Mouse (Mus musculus) CH12.LX (cell line): Measurements from ENCODE around the gene Unkl. TPM values are rescaled to one million over a fixed set of nuclear protein-coding genes. Genes with fewer than 3 reads are reported as not detected.
A peak's percentile ranks its signal among the peaks of the same experiment; 100 is the strongest.

Source experiments
- DNase-seq: peaks from one replicate; pipeline ENCODE4 v3.0.0-alpha.2; 2013; ENCODE audit errors: extremely low read depth
- H3K27ac ChIP-seq: 2 replicates; pipeline ENCODE4 v1.5.1; 2012; ENCODE audit warnings: low read depth, mild to moderate bottlenecking, control low read depth, moderate library complexity; ENCODE audit not compliant: insufficient read depth
- H3K27me3 ChIP-seq: replicated peaks from 2 replicates; pipeline ENCODE3; 2012; ENCODE audit warnings: inconsistent platforms
- H3K36me3 ChIP-seq, 2 experiments: replicated peaks in 1 of 2; 2 replicates each; pipeline versions ENCODE3 to v1.6.1; 2012; ENCODE audit warnings: inconsistent platforms in 1 of 2, low read length in 1 of 2, mild to moderate bottlenecking in 1 of 2, mixed read lengths in 1 of 2, moderate library complexity in 1 of 2; ENCODE audit not compliant: control insufficient read depth in 1 of 2, insufficient read depth in 1 of 2
- H3K4me1 ChIP-seq, 2 experiments: 2 replicates each; pipeline ENCODE4 v1.6.1; 2012; ENCODE audit warnings: inconsistent platforms in 1 of 2, moderate library complexity in 1 of 2; ENCODE audit not compliant: insufficient read depth in 2 of 2, control insufficient read depth in 1 of 2
- H3K4me2 ChIP-seq: 2 replicates; pipeline ENCODE4 v1.6.1; 2012; ENCODE audit warnings: low read depth, mild to moderate bottlenecking, control low read depth; ENCODE audit not compliant: poor library complexity, insufficient read depth, severe bottlenecking
- H3K4me3 ChIP-seq, 3 experiments: fragments of 150-350 bp in 1 of 3; sonication (generic) in 1 of 3; replicated peaks in 1 of 3; 2 replicates each; pipeline versions ENCODE3 to v1.5.1; 2011 to 2012; ENCODE audit warnings: low read depth in 2 of 3, low read length in 2 of 3, mild to moderate bottlenecking in 2 of 3, moderate library complexity in 2 of 3, control low read depth in 1 of 3, improper control_type of control experiment in 1 of 3, inconsistent platforms in 1 of 3, mixed read lengths in 1 of 3; ENCODE audit not compliant: poor library complexity in 1 of 3
- H3K79me2 ChIP-seq: replicated peaks from 2 replicates; pipeline ENCODE4 v1.6.1; 2012; ENCODE audit warnings: mild to moderate bottlenecking, moderate library complexity; ENCODE audit not compliant: control insufficient read depth, poor library complexity, insufficient read depth, severe bottlenecking; ENCODE audit errors: extremely low read depth
- H3K9ac ChIP-seq: 2 replicates; pipeline ENCODE4 v1.6.1; 2012; ENCODE audit warnings: low read depth, mild to moderate bottlenecking, control low read depth, moderate library complexity; ENCODE audit not compliant: insufficient read depth
- H3K9me3 ChIP-seq: replicated peaks from 2 replicates; pipeline ENCODE3; 2012; ENCODE audit warnings: low read length, inconsistent platforms, mixed read lengths
- CTCF ChIP-seq, 2 experiments: IDR thresholded peaks in 1 of 2; conservative IDR thresholded peaks in 1 of 2; 2 replicates each; pipeline ENCODE4 v1.5.1; 2011 to 2012; ENCODE audit warnings: low read depth in 2 of 2, low read length in 2 of 2, improper control_type of control experiment in 1 of 2, inconsistent platforms in 1 of 2, mild to moderate bottlenecking in 1 of 2, moderate library complexity in 1 of 2
- E2F4 ChIP-seq: IDR thresholded peaks from 2 replicates; pipeline ENCODE4 v1.6.1; 2011; ENCODE audit warnings: low read depth, low read length, improper control_type of control experiment; ENCODE audit not compliant: insufficient replicate concordance
- ELF1 ChIP-seq: IDR thresholded peaks from 2 replicates; pipeline ENCODE4 v1.6.1; 2014; ENCODE audit warnings: low read depth, mild to moderate bottlenecking, inconsistent platforms, low read length, improper control_type of control experiment
- EP300 ChIP-seq: IDR thresholded peaks from 2 replicates; pipeline ENCODE4 v1.6.1; 2011; ENCODE audit warnings: low read length, improper control_type of control experiment
- GABPA ChIP-seq: IDR thresholded peaks from 2 replicates; pipeline ENCODE4 v1.6.1; 2012; ENCODE audit warnings: low read depth, low read length, improper control_type of control experiment, inconsistent platforms; ENCODE audit not compliant: insufficient replicate concordance
- HCFC1 ChIP-seq: IDR thresholded peaks from 2 replicates; pipeline ENCODE4 v1.6.1; 2012; ENCODE audit warnings: low read depth, mild to moderate bottlenecking, inconsistent platforms, low read length, improper control_type of control experiment
- JUN ChIP-seq: IDR thresholded peaks from 2 replicates; pipeline ENCODE4 v1.6.1; 2011; ENCODE audit warnings: low read depth, mild to moderate bottlenecking, low read length, improper control_type of control experiment, moderate library complexity; ENCODE audit not compliant: insufficient read depth
- JUND ChIP-seq: conservative IDR thresholded peaks from 2 replicates; pipeline ENCODE4 v1.6.1; 2011; ENCODE audit warnings: low read depth, low read length, improper control_type of control experiment
- MEF2A ChIP-seq: IDR thresholded peaks from 2 replicates; pipeline ENCODE4 v1.6.1; 2014; ENCODE audit warnings: low read depth, mild to moderate bottlenecking, inconsistent platforms, low read length, improper control_type of control experiment, borderline replicate concordance
- MXI1 ChIP-seq: IDR thresholded peaks from 2 replicates; pipeline ENCODE4 v1.6.1; 2011; ENCODE audit warnings: mild to moderate bottlenecking, low read depth, low read length, improper control_type of control experiment
- NELFE ChIP-seq: IDR thresholded peaks from 2 replicates; pipeline ENCODE4 v1.6.1; 2011; ENCODE audit warnings: low read depth, low read length, improper control_type of control experiment
- NRF1 ChIP-seq: IDR thresholded peaks from 2 replicates; pipeline ENCODE4 v1.6.1; 2014; ENCODE audit warnings: low read depth, mild to moderate bottlenecking, inconsistent platforms, low read length, improper control_type of control experiment, moderate library complexity
- PAX5 ChIP-seq: IDR thresholded peaks from 2 replicates; pipeline ENCODE4 v1.6.1; 2012; ENCODE audit warnings: low read length, inconsistent platforms, mixed read lengths
- POLR2A ChIP-seq: IDR thresholded peaks from 2 replicates; pipeline ENCODE4 v1.6.1; 2011; ENCODE audit warnings: low read depth, mild to moderate bottlenecking, improper control_type of control experiment, low read length
- POLR2AphosphoS2 ChIP-seq: IDR thresholded peaks from 2 replicates; pipeline ENCODE4 v1.6.1; 2011; ENCODE audit warnings: low read depth, low read length, improper control_type of control experiment
- RAD21 ChIP-seq: IDR thresholded peaks from 2 replicates; pipeline ENCODE4 v1.6.1; 2011; ENCODE audit warnings: low read depth, mild to moderate bottlenecking, low read length, improper control_type of control experiment, moderate library complexity
- SIN3A ChIP-seq: IDR thresholded peaks from 2 replicates; pipeline ENCODE4 v1.6.1; 2012; ENCODE audit warnings: low read length, improper control_type of control experiment, inconsistent platforms
- SMC3 ChIP-seq: IDR thresholded peaks from 2 replicates; pipeline ENCODE4 v1.6.1; 2011; ENCODE audit warnings: low read depth, low read length, improper control_type of control experiment
- TBP ChIP-seq: conservative IDR thresholded peaks from 2 replicates; pipeline ENCODE4 v1.6.1; 2011; ENCODE audit warnings: low read depth, low read length, improper control_type of control experiment
- USF2 ChIP-seq: conservative IDR thresholded peaks from 2 replicates; pipeline ENCODE4 v1.6.1; 2011; ENCODE audit warnings: low read depth, low read length, improper control_type of control experiment
- ZC3H11A ChIP-seq: IDR thresholded peaks from 2 replicates; pipeline ENCODE4 v1.6.1; 2012; ENCODE audit warnings: low read depth, mild to moderate bottlenecking, inconsistent platforms, low read length, improper control_type of control experiment
- ZKSCAN1 ChIP-seq: IDR thresholded peaks from 2 replicates; pipeline ENCODE4 v1.6.1; 2012; ENCODE audit warnings: low read depth, inconsistent platforms, low read length, improper control_type of control experiment, borderline replicate concordance
- ZNF384 ChIP-seq: IDR thresholded peaks from 2 replicates; pipeline ENCODE4 v1.6.1; 2012; ENCODE audit warnings: low read depth, low read length, improper control_type of control experiment, inconsistent platforms
- dilution Hi-C: fragments of 300-500 bp; cut with MboI; formaldehyde crosslinking; loops from 2 replicates; pipeline ENCODE4 v1.14.3; 2020; ENCODE audit warnings: low sequenced_read_pairs; ENCODE audit not compliant: extremely low pct_unique_long_range_greater_than_20kb, extremely low pct_ligation_motif_present
- in situ Hi-C: fragments of 300-500 bp; cut with MboI; formaldehyde crosslinking; loops from 3 replicates; pipeline ENCODE4 v1.14.3; 2019; ENCODE audit warnings: low sequenced_read_pairs, low pct_ligation_motif_present, low pct_unique_long_range_greater_than_20kb, mixed read lengths
- polyA plus RNA-seq: library from polyadenylated mRNA; unstranded; fragments of >175 nt; gene quantifications from 2 replicates; pipeline ENCODE4 v1.2.1, GENCODE M21; 2012; ENCODE audit warnings: low read depth; ENCODE audit not compliant: insufficient read length
- total RNA-seq, 2 experiments: library from RNA; depleted of rRNA; stranded (reverse); fragments of 300-350 nt in 1 of 2; fragments of >200 nt in 1 of 2; gene quantifications; 2 replicates each; pipeline ENCODE4 v1.2.3; 2012 to 2014

The Unkl gene
- total and polyA plus RNA-seq, 3 experiments = 12.0 to 17.2 (median 14.3) TPM

DNA sequence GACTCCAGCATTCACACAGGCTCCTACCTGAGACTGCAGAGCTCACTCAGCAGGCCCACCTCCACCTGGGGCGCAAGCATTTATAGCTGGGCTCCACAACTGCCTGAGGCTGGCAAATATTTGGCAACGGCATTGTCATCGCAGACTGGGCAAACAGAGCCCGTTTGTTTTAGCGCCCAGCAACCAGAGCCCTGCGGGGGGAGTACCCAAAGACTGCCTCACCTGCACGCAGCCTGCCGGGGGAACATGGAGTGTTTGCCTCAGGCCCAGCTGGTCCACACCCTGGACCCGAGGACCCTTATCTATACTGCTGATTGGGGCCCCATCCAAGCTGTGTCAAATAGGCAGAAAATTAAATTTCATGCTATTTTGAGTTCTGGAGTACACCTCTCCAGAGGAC lies 12.8 kb upstream of the Unkl start, which contains the start of gene Gm38655:
TSS of gene Gm38655 (minus strand) at position 61 of the 400 bp plus-strand sequence.
- no peaks in the 10 kb centered on the region for H3K36me3 ChIP-seq
- peaks cover 91% of the 10 kb centered on the region for H3K27me3 ChIP-seq
- H3K4me2 ChIP-seq = no peak within 1 kb of the TSS
- H3K27ac ChIP-seq = no peak within 1 kb of the TSS
- no peaks in the 10 kb centered on the region for H3K79me2 ChIP-seq
- no peaks in the 10 kb centered on the region for H3K9me3 ChIP-seq
- H3K9ac ChIP-seq = no peak within 1 kb of the TSS
- no peak for DNase-seq
- dilution Hi-C loops = no loop called here
- H3K4me3 ChIP-seq = no peak within 1 kb of the TSS
- no peaks in the 10 kb centered on the region for H3K4me1 ChIP-seq
- in situ Hi-C loops = no loop called here
- TF ChIP-seq NELFE (no peak), MXI1 (no peak)

DNA sequence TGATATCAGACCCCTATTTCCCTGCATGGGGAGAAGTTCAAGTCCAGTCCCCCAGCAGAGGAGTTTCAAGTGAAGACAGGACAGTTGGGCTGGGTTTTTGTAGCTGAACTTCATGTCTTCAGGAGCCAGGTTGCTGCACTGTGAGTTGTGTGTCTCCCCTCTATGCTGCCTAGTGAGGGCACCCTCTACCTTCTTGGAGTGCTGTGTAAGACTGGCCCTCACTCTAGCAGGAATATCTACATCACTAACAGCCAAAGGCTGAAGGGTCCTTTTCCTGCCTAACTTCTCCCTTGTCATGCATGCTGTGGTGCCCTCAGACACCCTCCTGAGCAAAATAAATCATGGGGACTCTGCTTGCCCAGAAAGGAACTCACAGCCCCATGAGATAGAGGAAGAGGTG lies 5.0 kb upstream of the Unkl start:
- Histone ChIP-seq H3K27me3 (peaks cover 32% of the 10 kb centered on the region), H3K79me2 (peaks cover 15% of the 10 kb centered on the region), H3K4me2 (peak overlapping the region; percentile 26), H3K9ac (peak overlapping the region; percentile 95), H3K4me1 (peaks cover 4 to 33% of the 10 kb centered on the region in 2 experiments; a peak in 3 of 4 replicates), H3K4me3 (peak overlapping the region in 2 of 3 experiments; percentile 89 to 94), H3K9me3 (no peaks in the 10 kb centered on the region), H3K27ac (no peak overlapping the region), H3K36me3 (peaks cover 0 to 18% of the 10 kb centered on the region in 2 experiments)
- no peak for TF ChIP-seq POLR2AphosphoS2
- peak; percentile 26; the same call in 1 of the 2 replicates for TF ChIP-seq SMC3
- TF ChIP-seq RAD21 = peak; percentile 57
- TF ChIP-seq PAX5 = no peak
- TF ChIP-seq POLR2A = peak; percentile 34; the same call in 1 of the 2 replicates
- TF ChIP-seq TBP = no peak
- TF ChIP-seq CTCF (conservative IDR thresholded peaks at IDR 0.05 in 1 of 2, IDR thresholded peaks at IDR 0.05 in 1 of 2; ENCODE audit: low read depth in 2 of 2, low read length in 2 of 2) = peak in 1 of 2 experiments; percentile 53; a peak in 2 of 4 replicates
- peak; percentile 17 for DNase-seq
- in situ Hi-C loops (loop anchor here (10.0 kb wide), 1 partner anchor 92 kb away; the partner anchor contains the start of gene Ube2i), dilution Hi-C loops (no loop called here)

DNA sequence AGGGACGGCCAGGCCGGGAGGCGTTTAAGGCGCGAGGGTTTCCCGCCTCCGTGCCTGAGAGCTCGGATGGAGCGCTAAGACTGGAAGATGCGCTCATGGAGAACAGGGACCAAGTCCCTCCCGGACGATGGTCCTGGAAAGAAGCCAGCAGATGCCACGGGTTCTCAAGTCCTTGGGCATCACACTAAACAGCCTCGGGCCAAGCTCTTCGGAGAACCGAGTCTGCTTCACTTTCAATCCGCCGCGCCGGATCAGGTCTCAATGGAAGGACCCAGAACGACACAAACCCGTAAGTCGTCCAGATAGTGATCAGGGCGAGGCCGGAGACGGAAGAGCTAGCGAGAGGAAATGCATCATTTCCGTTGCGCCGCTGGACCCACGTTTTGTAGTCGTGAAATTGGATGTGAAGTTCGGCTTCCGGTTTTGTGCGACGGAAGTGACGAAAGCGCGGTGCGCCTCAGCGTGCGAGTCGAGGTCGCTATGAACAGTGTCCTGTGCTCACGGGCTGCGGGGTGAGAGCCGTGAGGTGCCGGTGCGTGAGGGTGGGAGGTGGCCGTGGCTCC lies 4.0 kb upstream of the Unkl start, which contains the start of gene BC003965:
TSS of gene BC003965 (plus strand) at position 426 of the 563 bp plus-strand sequence.
- Histone ChIP-seq H3K79me2 (peaks cover 22% of the 10 kb centered on the region), H3K27ac (peak within 1 kb of the TSS; percentile 52), H3K4me2 (peak within 1 kb of the TSS; percentile 95), H3K4me3 (peak within 1 kb of the TSS; percentile 89 to 94 (median 94)), H3K36me3 (peaks cover 0 to 18% of the 10 kb centered on the region in 2 experiments), H3K4me1 (peaks cover 4 to 35% of the 10 kb centered on the region in 2 experiments; a peak in 3 of 4 replicates), H3K9ac (peak within 1 kb of the TSS; percentile 95), H3K27me3 (peaks cover 23% of the 10 kb centered on the region), H3K9me3 (no peaks in the 10 kb centered on the region)
- DNase-seq = peak; percentile 99
- in situ Hi-C loops = loop anchor here (10.0 kb wide), 1 partner anchor 91 kb away; the partner anchor contains the start of gene Ube2i
- dilution Hi-C loops = no loop called here
- TF ChIP-seq RAD21 (no peak), SIN3A (peak; percentile 99), TBP (peak; percentile 84), HCFC1 (peak; percentile 99), GABPA (peak; percentile 75; the same call in 1 of the 2 replicates), NELFE (peak; percentile 98), SMC3 (no peak), ZNF384 (no peak), MXI1 (peak; percentile 98), NRF1 (peak; percentile 41; the same call in 1 of the 2 replicates), ZC3H11A (no peak), E2F4 (0 out of 2 replicates have a peak, but pooled peaks have one; percentile 20), JUND (0 out of 2 replicates have a peak, but pooled peaks have one; percentile 8), ZKSCAN1 (no peak; the same call in 1 of the 2 replicates), JUN (no peak), MEF2A (peak; percentile 83; the same call in 1 of the 2 replicates), CTCF (conservative IDR thresholded peaks at IDR 0.05 in 1 of 2, IDR thresholded peaks at IDR 0.05 in 1 of 2; ENCODE audit: low read depth in 2 of 2, low read length in 2 of 2) (no peak), USF2 (no peak), ELF1 (peak; percentile 96), EP300 (no peak)
